Mouse (Mus musculus) right cerebral cortex, postnatal 25 days (tissue): ENCODE results near the gene Il24.

Source experiments
- DNase-seq: peaks from one replicate; pipeline ENCODE4 v3.0.0; 2022

Gene Il24

DNA sequence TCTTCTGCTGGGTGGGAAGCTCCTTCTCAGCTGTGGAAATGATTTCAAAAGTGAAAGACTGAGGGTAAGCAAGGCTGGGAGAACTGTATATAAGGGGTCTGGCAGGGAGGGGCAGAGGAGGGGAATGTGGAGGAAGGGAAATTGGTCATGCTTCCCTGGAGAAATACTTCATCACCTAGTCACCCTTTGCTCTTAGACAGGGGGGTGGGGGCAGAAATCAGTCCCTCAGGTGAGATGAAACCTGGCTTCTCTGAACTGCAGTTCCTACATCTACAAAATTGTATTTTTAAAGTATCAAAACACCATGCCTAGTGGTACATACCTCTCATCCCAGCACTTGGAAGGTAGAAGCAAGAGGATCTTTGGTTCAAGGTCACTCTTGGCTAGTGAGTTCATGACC, at the start of gene Il24:
Il24 (minus strand) TSS at position 101 of the 400 bp plus-strand sequence.
- DNase-seq, result no peak

DNA sequence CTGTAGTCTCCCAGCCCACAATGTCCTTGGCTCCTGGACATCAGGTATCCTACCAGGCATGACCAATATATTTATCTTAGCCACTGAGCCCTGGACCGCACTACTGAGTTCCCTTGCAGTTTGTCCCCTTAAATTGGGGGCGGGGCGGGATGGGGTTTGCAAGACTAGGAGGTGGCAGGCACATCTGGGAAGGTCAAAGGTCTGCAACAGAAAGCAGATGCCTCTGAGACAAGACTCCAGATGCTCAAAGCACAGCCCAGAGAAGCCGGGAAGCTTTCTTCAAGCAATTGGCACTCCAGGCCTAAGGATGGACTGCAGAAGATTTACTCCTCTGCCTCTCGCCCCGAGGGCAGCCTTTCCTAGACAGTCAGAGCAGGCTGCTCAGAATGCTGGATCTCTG, 49.1 kb upstream of the Il24 start:
- no peak for DNase-seq

DNA sequence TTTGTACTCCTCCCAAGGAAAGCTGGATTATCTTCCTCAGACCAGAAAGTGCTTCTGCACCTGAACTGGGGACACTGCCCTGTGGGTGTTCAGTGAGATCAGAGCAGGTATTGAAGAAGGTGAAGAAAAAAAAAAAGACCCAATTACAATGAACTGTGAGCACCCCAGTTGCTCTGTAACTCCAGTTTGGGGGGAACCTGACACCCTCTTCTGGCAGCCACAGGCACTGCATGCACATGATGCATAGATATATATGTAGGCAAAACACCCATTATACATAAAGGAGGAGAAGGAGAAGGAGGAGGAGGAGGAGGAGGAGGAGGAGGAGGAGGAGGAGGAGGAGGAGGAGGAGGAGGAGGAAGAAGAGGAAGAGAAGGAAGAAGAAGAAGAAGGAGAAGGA, 39.2 kb upstream of the Il24 start:
- DNase-seq, result no peak

GRCm38 (mm10) chr1:130918323-130918980, 31.2 kb upstream of the Il24 start:
- no peak for DNase-seq

DNA sequence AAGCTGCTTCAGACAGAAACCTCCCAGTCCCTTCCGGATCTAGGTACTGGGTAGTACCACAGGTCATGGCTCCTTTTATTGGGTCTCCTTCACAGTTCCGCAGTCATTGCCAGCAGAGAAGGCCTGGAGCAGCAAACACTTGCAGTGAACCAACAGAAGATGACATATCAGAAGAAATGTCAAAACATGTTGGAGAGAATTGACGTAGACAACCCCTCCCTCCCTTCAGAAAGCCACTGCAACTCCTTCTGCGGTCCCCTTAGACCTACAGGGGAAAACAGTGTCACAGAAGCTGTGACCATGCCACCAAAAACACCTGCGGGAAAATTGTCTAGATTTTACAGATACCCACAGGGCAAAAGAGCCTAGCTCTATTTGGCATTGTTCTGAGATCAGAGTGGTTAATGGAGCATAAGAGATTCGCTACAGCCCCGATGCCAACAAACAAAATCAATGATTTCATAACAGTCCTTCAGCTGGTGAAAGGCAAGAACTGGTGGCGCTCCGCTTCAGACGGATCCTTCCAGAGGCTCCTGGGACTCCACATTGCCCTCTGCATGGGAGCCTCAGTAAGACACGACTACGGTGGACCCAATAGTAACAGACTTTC, 24.3 kb upstream of the Il24 start, which contains the start of gene Il20:
Il20 (minus strand) TSS at position 51 of the 610 bp plus-strand sequence.
- no peak for DNase-seq

DNA sequence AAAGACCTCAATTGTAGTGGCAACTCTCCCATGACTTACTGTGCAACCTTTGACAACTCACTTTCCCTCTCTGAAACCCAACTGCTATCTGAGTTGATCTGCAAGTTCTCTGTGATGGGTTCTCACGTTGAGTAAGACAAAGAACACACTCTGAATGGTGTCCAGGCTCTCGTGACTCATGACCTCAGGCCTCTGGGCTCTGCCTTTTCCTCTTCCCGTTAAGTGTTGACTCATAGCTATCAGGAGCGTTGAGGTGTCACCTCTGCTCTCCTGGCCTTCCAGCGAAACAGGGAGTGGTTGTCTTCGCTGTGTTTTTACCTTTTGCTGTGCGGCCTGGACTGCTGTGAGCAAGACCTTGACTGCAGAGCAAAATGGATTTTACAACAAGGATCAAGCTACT, 15.3 kb upstream of the Il24 start:
- no peak for DNase-seq

DNA sequence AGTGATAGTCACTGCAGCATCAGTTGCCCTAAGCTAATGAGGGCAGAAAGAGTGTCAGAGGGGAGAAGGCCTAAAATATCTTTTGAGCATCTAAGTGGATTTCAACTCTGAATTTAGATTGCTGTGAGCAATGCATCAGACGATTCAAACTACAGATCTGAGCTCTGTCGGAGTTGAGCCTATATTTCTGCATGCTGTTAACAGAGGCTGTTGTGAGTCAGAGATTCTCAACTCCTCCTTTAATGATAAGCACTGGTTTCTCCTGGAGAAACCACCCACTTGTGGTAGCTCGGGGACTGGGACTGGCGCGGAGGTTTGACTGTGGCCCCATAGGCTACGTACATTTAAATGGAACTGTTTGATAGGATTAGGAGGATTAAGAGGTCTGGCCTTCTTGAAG, 7.2 kb upstream of the Il24 start:
- DNase-seq, result no peak

DNA sequence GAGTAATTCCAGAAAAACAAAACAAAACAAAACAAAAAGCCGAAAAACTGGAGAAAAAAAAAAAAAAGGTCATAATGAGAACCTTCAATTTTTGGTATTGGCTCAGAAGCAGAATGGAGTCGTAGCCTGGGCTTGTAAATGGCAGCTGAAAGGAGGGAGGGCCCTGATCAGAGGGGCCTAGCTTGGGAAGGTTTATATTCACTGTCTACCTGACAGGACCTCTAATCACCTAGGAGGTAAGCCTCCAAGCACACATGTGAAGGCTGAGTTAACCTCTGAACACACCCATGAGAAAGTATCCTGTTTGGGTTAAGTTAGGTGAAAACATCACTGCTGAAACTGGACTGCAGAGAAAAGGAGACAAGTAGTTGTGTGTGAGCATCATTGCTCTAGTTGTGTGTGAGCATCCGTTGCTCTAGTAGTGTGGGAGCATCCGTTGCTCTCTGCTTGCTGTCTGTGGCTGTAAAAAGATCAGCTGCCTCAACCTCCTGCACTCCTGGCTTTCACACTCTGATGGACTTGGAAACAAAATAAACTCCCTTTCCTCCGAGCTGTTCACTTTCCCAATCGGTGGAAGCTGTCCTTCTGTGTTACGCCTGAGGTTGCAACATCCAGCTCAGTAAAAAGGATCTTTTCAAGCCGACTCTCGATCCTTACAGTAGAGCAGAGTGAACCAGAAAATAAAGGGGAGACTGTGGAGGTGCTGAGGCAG, 6.2 kb upstream of the Il24 start:
- DNase-seq, result no peak

- no peak for DNase-seq
Observed at GRCm38 (mm10) chr1:130892446-130892845, 5.2 kb upstream of the Il24 start.

GRCm38 (mm10) chr1:130883146-130883545, 4.1 kb downstream of the Il24 start:
- no peak for DNase-seq

- no peak for DNase-seq
Observed at GRCm38 (mm10) chr1:130879927-130880326, 7.3 kb downstream of the Il24 start.

DNA sequence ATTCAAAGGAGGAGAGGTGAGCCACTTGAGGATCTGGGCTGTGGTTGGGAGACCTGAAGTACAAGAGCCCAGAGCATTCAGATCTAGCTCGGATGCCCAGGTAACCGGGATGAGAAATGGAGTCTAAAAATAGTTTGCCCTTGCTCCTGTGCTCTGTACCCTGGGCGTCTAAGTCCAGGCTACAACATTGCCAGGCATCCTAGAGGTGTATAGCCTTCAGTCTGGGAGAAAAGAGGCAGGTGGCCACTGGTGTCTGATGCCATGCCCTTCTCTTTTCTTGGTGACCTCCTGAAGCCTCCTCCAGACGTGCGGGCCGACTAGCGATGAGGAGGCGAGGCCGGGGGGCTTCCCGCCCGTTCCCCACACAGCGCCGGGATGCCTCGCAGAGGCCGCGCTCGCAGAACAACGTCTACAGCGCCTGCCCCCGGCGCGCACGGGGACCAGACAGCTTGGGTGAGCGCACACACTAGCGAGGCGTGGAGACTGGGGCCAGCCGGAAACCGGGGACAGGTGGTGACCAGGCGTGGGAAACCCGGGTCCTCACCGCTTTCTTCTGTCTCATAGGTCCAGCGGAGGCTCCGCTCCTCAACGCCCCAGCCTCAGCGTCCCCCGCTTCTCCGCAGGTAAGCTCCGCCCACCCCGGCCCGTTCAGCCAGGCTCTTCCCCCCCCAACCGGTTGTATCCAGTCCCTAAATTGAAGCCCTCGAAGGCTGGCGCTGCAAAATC, 9.2 kb downstream of the Il24 start:
- peak; percentile 12 for DNase-seq

DNA sequence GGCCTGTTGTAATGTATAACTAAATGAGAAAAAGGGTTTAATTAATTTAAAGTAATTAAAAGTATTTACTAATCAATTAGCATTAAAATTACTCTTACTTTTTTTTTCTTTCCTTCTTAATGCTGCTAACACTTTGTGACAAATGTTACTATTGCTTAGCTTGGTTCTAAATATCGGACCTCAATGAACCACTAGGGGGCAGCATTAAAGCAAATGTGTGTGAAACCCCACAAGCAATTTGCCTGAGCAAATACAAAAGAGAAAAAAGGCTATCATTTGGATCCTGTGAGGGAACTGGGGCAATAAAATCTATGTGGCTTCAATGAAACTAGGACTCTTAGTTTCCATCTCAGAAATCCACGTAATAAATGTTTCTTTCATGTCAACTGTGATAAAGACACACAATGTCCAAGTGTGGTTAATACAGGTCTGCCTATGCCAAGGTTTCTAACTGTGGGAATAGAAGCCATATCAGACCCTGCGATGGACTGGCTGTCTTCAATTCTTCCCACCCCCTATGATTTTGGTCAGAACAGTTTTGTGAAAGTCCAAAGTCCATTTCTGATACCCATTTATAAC, 10.2 kb downstream of the Il24 start:
- DNase-seq, result peak; percentile 13

DNA sequence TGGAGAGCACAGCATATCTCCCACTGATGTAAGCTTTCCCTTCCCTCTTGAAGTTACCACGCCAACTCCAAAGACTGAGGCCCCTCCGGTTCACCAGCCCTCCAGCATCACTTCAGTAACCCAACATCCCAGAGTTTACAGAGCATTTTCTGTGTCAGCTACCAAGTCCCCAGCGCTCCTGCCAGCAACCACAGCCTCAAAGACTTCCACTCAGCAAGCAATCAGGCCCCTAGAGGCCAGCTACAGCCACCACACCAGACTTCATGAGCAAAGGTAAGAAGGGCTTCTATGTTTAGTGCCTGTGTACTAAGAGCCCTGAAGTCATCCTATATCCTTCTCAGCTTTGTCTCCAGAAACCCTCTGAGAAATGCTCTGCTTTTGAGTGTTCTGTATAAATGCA, 11.3 kb downstream of the Il24 start:
- no peak for DNase-seq

DNA sequence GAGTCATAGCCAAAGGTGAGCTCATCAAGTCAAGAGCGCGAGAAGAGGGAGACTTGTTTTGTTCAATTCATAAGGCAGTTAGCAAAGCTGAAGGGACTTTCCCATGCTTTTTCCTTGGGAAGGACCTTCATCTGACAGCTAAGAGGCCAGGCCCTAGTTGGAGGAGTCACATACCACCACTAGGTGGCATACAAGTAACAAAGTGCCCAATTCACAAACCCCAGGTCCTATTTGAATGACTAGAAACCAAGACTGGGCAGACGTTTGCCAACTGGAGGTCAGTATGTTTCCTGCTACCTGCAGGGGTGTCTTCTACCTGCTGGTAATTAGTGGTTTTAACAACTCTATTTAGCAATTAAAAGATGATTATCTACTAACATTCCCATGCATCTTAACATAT, 12.1 kb downstream of the Il24 start:
- peak; percentile 29 for DNase-seq

GRCm38 (mm10) chr1:130872912-130873311, 14.3 kb downstream of the Il24 start:
- DNase-seq, result no peak

- no peak for DNase-seq
Observed at GRCm38 (mm10) chr1:130865541-130866221, 21.6 kb downstream of the Il24 start, which contains the start of gene Fcmr. Fcmr (plus strand) TSS chr1:130865669.

DNA sequence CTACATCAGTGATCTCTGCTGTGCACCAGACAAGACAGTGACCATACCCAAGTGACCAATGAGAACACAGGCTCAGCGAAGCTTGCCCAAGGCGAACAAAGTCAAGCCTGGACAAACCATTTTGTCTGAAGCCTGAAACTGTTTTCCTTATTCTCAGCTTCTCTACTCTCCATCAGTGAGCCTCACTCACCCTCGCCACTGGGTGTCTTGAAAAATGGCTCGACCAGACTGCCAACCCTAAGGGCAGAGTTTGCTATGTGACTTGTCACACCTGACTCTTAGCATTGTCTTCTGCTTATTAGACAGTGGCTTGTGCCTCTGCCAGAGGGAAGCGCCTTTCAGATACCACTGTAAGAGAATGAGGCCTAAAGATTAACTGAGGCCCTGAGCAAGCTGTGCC, 22.5 kb downstream of the Il24 start:
- DNase-seq, result no peak

DNA sequence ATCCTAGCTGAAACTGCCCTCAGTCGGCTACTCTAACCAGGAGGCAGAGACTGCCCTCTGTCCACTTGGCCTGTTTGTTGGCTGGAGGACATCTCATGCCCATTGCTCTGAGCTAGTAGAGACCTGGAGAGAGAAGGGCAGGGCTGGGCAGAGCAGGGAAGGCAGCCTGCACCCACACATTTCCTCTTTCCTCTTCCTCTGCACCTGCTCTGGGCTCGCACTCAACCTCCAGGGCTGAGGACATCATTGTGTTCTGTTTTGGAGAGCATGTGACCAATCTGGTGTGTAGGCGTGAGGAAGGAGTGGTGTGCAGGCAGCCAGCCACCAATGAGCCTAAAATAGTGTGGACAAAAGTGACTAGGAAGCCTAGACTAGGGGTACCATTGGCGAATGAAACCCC, 23.0 kb downstream of the Il24 start:
- no peak for DNase-seq

GRCm38 (mm10) chr1:130857456-130857855, 29.8 kb downstream of the Il24 start:
- DNase-seq, result no peak

DNA sequence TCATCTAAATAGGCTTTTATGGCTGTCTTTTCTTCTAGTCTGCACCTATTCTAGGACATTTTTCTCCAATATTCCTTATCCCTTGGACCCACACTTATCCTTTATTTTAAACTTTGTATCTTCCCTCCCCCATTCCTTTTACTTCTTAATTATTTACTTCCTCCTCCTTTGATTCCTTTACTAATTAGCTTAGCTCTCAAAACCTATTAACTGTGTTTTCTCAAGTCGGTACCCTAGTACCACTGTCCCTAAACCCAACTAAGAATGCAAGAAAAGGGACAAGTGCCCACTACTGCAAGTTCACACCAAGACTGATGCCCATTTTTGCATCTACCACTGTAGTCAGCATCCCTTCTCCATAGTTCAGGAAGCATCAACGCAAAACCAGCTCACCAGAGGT, 31.5 kb downstream of the Il24 start:
- no peak for DNase-seq

DNA sequence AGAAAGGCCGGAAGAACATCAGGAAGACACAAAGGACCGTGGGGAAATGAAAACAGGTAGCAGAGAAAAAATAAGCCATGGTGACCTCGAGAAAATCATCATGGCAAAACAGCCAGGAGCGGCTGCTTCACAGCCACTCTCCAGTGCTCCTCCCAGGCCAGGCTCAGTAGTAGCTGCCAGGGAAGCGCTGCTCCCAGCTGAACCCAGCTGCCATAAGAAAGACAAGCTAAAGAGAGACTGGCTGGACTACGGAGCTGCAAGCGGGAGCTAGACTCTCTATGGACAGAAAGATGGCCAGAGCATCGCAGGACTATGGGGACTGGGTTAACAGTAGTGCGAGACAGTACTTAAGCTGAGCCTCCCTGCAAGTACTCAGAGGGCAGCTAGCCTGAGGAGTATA, 32.4 kb downstream of the Il24 start:
- DNase-seq, result no peak

- no peak for DNase-seq
Observed at GRCm38 (mm10) chr1:130850405-130850804, 36.8 kb downstream of the Il24 start.
